Mouse (Mus musculus) midbrain, embryonic 14.5 days (tissue): ENCODE results near the gene Pkp4. TPM values are rescaled to one million over a fixed set of nuclear protein-coding genes. Genes with fewer than 3 reads are reported as not detected.

ENCODE experiments used
- ATAC-seq: fragments of 200-750 bp; cut with Nextera tagmentation; 2 replicates; pipeline ENCODE4 v1.8.0; 2017; ENCODE audit warnings: moderate number of reproducible peaks, moderate library complexity; ENCODE audit not compliant: low FRiP score, low TSS enrichment
- DNase-seq: peaks from one replicate; pipeline ENCODE4 v3.0.0-alpha.2; 2015
- H3K27ac ChIP-seq: fragments of 300-500 bp; sonication (generic); replicated peaks from 2 replicates; pipeline ENCODE4 v1.5.1; 2014; ENCODE audit warnings: mild to moderate bottlenecking, low read depth, low read length, moderate library complexity
- H3K27me3 ChIP-seq: fragments of 300-500 bp; sonication (generic); 2 replicates; pipeline ENCODE4 v1.6.1; 2014; ENCODE audit warnings: low read length, control low read depth, mixed read lengths; ENCODE audit not compliant: control insufficient read depth, insufficient read depth
- H3K36me3 ChIP-seq: fragments of 300-500 bp; sonication (generic); 2 replicates; pipeline ENCODE4 v1.6.1; 2014; ENCODE audit warnings: low read length, control low read depth; ENCODE audit not compliant: control insufficient read depth, insufficient read depth
- H3K4me1 ChIP-seq: fragments of 300-500 bp; sonication (generic); 2 replicates; pipeline ENCODE4 v1.6.1; 2014; ENCODE audit warnings: mild to moderate bottlenecking, antibody characterized with exemption, low read length, control low read depth; ENCODE audit not compliant: control insufficient read depth, insufficient read depth
- H3K4me2 ChIP-seq: fragments of 300-500 bp; sonication (generic); 2 replicates; pipeline ENCODE4 v1.6.1; 2014; ENCODE audit warnings: mild to moderate bottlenecking, low read length, moderate library complexity
- H3K4me3 ChIP-seq: fragments of 300-500 bp; sonication (generic); replicated peaks from 2 replicates; pipeline ENCODE4 v1.5.1; 2014; ENCODE audit warnings: low read depth, low read length
- H3K9ac ChIP-seq: fragments of 300-500 bp; sonication (generic); replicated peaks from 2 replicates; pipeline ENCODE4 v1.6.1; 2014; ENCODE audit warnings: mild to moderate bottlenecking, low read length, moderate library complexity
- H3K9me3 ChIP-seq: fragments of 300-500 bp; sonication (generic); 2 replicates; pipeline ENCODE4 v1.6.1; 2016; ENCODE audit warnings: low read length, control low read depth, mixed read lengths; ENCODE audit not compliant: control insufficient read depth
- WGBS: fragments of 180-500 bp; shearing (Covaris S2); extraction: QIAGEN DNeasy Blood & Tissue Kit; methylation state at CpG from one replicate; pipeline ENCODE4 v1.1.7; 2014; 5-methylcytosine and 5-hydroxymethylcytosine counted together
- polyA plus RNA-seq: library from polyadenylated mRNA; unstranded; fragments of >200 nt; fragmentation: Nextera tagmentation; extraction: Ambion mirVana; gene quantifications from 2 replicates; pipeline ENCODE4 v1.2.1, GENCODE M21; 2014

The Pkp4 gene
- polyA plus RNA-seq, 1 experiment from 2014 or later, result 23.9 TPM

DNA sequence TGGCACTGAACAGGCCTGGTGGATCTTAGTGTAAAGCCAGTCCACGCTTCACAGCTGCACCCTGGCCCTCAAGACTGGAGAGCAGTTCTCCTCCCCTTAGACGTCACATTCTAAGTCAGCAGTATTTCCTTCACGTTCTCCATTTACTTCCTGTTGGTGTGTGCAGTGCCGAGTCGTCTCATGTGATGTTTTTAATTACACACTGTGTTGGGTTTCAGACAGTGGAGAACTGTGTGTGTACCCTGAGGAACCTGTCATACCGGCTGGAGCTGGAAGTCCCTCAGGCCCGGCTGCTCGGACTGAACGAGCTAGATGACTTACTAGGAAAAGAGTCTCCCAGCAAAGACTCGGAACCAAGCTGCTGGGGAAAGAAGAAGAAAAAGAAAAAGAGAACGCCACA is 177.9 kb downstream of the Pkp4 start:
- Histone ChIP-seq H3K9ac (no peak overlapping the region), H3K27me3 (no peaks in the 10 kb centered on the region), H3K4me3 (no peak overlapping the region), H3K4me2 (no peak overlapping the region), H3K27ac (no peak overlapping the region), H3K4me1 (no peaks in the 10 kb centered on the region), H3K9me3 (no peaks in the 10 kb centered on the region), H3K36me3 (peaks cover 33% of the 10 kb centered on the region)
- ATAC-seq, result no peak
- DNase-seq, result no peak
- 87% methylated on average over 11 of the region's 11 CpGs for WGBS

DNA sequence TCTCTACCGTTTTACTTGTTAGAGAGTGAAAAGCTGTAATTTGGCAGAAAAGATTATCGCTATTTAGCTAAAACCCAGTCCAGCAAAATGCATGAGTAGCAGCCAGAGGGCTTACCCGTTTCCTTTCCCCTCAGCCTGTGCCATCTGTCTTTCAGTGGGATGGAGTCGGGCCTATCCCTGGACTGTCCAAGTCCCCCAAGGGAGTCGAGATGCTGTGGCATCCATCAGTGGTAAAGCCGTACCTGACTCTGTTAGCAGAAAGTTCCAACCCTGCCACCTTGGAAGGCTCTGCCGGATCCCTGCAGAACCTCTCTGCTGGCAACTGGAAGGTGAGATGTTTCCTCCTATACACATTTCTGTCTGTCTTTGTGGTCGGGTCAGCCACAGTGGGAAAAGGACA is 178.3 kb downstream of the Pkp4 start:
- Histone ChIP-seq H3K36me3 (peaks cover 30% of the 10 kb centered on the region), H3K4me1 (no peaks in the 10 kb centered on the region), H3K4me2 (no peak overlapping the region), H3K9ac (no peak overlapping the region), H3K9me3 (no peaks in the 10 kb centered on the region), H3K4me3 (no peak overlapping the region), H3K27me3 (no peaks in the 10 kb centered on the region), H3K27ac (no peak overlapping the region)
- WGBS, result 95% methylated on average over 8 of the region's 8 CpGs
- DNase-seq (no peak), ATAC-seq (no peak)

DNA sequence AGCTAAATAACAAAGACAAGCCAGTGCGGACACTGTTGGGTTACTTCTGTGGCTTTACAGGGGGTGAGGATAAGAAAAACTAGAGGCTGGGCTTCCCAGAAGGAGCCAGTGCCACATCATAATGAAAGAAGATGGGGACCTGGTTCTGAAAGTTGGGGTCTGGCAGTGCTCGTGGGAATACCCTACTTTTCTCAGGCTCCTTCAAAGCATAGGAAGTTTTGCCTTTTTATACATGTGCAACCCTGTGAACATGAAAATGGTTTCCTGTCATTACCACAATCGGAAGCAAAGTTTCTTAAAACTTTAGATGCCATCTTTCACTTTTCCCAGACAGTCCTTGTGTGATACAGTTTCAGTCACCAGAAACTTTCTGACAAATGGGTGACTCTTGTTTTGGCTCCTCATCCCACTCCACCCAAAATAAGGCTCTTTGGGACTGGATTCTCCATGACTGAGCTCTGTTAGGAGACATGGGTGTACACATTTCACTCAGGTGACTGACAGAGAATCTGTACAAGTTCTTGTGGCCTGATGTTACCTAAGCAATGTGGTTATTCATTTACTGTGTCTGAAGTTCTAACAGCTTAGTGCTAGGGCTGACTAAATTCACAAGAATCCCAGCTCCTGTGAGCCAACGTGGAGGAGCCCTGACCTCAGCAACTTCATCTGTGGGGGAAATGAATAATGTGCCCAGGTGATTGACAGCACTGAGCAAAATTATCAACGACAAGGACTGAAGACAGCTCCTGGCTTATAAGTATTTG is 179.3 kb downstream of the Pkp4 start:
- Histone ChIP-seq H3K27me3 (no peaks in the 10 kb centered on the region), H3K9me3 (no peaks in the 10 kb centered on the region), H3K4me3 (no peak overlapping the region), H3K4me1 (no peaks in the 10 kb centered on the region), H3K9ac (no peak overlapping the region), H3K27ac (no peak overlapping the region), H3K36me3 (peaks cover 37% of the 10 kb centered on the region), H3K4me2 (no peak overlapping the region)
- 81% methylated on average over 5 of the region's 5 CpGs for WGBS
- ATAC-seq, result no peak
- no peak for DNase-seq

DNA sequence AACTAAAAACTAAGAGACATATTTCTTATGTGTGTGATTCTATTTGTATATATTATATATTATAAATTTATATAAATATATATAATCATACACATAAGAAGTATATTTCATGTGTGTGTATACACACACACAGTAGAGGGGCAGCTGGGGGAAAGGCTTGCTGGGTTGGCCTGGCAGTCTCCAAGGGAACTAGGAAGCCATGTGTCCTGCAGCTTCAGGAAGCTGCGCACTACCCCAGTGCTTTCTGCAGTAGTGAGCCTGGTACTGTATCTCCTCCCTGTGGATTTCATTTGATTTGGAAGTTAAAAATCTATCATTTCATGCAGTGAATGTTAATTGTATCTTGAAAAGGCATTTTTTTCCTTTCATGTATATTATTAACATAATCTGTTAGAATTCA is 180.2 kb downstream of the Pkp4 start:
- ATAC-seq (no peak), DNase-seq (no peak)
- Histone ChIP-seq H3K27ac (no peak overlapping the region), H3K36me3 (peaks cover 40% of the 10 kb centered on the region), H3K4me2 (no peak overlapping the region), H3K9me3 (no peaks in the 10 kb centered on the region), H3K9ac (no peak overlapping the region), H3K27me3 (no peaks in the 10 kb centered on the region), H3K4me3 (no peak overlapping the region), H3K4me1 (no peaks in the 10 kb centered on the region)
- WGBS, result 87% methylated on average over 1 of the region's 1 CpGs

DNA sequence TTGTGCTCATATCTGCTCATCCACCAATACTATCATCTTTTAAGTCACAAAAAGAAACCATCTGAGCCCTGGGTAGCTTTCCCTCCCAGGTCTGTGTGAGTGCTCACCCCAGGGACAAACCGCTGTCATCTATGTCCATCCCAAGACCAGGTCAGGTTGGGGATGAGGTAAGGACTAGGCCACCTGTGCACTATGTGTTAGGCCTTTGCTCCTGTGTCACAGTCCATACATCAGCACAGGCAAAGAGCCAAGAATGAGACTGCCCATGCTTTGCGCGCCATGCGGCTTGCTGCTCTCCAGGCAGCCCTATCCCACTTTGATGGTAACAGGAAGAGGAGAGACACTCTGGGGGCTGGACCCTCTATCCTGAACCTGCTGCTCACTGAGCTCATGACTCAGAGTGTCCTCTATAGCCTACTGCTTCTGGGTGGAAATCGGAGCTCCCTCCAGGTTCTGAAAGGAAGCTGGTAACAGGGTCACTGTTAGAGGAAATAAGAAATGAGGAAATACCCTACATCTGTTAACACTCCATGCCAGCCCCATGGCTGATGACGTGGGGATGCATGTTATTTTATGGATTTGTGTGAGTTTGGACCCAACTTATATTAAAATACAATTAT is 182.1 kb downstream of the Pkp4 start:
- no peak overlapping the region for H3K9ac ChIP-seq
- peaks cover 41% of the 10 kb centered on the region for H3K36me3 ChIP-seq
- no peak overlapping the region for H3K4me3 ChIP-seq
- H3K27me3 ChIP-seq, result no peaks in the 10 kb centered on the region
- ATAC-seq, result no peak
- no peak overlapping the region for H3K4me2 ChIP-seq
- H3K9me3 ChIP-seq, result no peaks in the 10 kb centered on the region
- WGBS, result 93% methylated on average over 6 of the region's 6 CpGs
- no peaks in the 10 kb centered on the region for H3K4me1 ChIP-seq
- H3K27ac ChIP-seq, result no peak overlapping the region
- DNase-seq, result no peak

DNA sequence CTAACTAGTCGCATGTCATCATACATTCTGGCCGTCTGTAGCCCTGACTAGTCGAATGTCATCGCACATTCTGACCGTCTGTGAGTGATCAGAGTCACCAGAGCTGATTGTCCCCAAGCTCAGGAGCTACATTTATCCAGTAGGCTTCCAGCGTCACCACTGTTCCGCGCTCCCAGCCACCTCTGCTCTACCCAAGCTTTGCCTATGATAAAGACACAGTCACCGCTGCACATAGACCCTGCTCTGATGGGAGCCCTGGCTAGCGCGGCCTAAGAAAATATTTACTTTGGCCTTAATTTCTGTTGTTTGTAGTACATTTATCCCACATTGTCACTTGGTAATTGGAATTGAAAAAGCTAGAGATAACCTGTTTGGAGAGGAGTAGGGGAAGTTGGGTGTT is 183.2 kb downstream of the Pkp4 start:
- Histone ChIP-seq H3K4me1 (no peaks in the 10 kb centered on the region), H3K36me3 (peaks cover 42% of the 10 kb centered on the region), H3K4me3 (no peak overlapping the region), H3K27ac (no peak overlapping the region), H3K9ac (no peak overlapping the region), H3K9me3 (no peaks in the 10 kb centered on the region), H3K4me2 (no peak overlapping the region), H3K27me3 (no peaks in the 10 kb centered on the region)
- no peak for ATAC-seq
- 94% methylated on average over 11 of the region's 11 CpGs for WGBS
- DNase-seq, result no peak

DNA sequence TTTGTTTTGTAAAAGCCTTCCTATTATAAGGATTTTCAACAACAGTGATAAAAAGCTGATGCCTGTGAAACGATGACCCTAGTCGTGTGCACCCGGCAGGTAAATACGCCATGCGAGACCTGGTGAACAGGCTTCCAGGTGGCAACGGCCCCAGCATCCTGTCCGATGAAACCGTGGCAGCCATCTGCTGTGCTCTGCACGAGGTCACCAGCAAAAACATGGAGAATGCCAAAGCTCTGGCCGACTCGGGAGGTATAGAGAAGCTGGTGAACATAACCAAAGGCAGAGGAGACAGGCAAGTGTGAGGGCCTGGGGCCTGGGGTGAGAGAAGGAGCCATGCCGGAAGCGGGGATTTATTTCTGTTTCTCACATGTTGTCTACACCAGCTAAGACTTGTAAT is 184.0 kb downstream of the Pkp4 start:
- no peaks in the 10 kb centered on the region for H3K4me1 ChIP-seq
- H3K27ac ChIP-seq, result no peak overlapping the region
- H3K27me3 ChIP-seq, result no peaks in the 10 kb centered on the region
- no peaks in the 10 kb centered on the region for H3K9me3 ChIP-seq
- no peak overlapping the region for H3K4me2 ChIP-seq
- WGBS, result 95% methylated on average over 13 of the region's 13 CpGs
- H3K36me3 ChIP-seq, result peaks cover 35% of the 10 kb centered on the region
- ATAC-seq (no peak), DNase-seq (no peak)
- no peak overlapping the region for H3K4me3 ChIP-seq
- no peak overlapping the region for H3K9ac ChIP-seq

DNA sequence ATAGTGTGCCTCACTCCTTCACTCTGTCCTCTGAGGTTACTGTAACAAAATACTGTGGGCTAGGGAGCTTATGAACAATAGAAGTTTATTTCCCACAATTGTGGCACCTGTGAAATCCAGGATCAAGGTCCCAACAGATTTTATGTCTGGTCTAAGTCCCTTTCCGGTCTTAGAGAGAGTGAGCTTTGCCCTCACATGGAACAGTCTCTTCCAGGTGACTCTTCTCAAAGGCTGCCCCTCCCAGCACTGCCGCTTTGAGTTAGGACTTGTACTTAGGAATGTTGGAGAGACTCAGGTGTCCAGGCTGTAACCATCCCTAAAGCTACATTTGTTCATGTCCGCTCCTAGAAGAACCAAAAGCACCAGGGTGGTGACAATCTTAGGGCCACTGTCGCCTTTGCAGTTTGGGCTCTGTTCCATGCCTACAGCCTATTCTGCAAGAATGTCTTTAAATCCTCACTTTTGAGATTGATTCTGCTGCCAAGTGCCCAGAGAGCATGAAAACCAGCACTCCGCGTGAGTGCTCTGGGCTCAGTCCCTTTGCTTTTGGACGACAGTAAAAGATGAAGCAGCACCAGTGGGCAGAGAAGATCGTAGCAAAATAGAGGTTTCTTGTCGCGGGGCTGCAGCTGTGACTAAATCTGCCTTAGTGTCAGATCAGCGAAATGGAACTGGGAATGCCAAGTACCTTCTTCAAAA is 184.6 kb downstream of the Pkp4 start:
- no peaks in the 10 kb centered on the region for H3K9me3 ChIP-seq
- H3K9ac ChIP-seq, result no peak overlapping the region
- no peak overlapping the region for H3K27ac ChIP-seq
- ATAC-seq, result no peak
- WGBS, result 85% methylated on average over 11 of the region's 11 CpGs
- no peaks in the 10 kb centered on the region for H3K4me1 ChIP-seq
- no peak overlapping the region for H3K4me2 ChIP-seq
- no peak overlapping the region for H3K4me3 ChIP-seq
- peaks cover 35% of the 10 kb centered on the region for H3K36me3 ChIP-seq
- no peaks in the 10 kb centered on the region for H3K27me3 ChIP-seq
- no peak for DNase-seq
